Mouse (Mus musculus): ENCODE results near the gene Ttyh2.

The Ttyh2 gene

DNA sequence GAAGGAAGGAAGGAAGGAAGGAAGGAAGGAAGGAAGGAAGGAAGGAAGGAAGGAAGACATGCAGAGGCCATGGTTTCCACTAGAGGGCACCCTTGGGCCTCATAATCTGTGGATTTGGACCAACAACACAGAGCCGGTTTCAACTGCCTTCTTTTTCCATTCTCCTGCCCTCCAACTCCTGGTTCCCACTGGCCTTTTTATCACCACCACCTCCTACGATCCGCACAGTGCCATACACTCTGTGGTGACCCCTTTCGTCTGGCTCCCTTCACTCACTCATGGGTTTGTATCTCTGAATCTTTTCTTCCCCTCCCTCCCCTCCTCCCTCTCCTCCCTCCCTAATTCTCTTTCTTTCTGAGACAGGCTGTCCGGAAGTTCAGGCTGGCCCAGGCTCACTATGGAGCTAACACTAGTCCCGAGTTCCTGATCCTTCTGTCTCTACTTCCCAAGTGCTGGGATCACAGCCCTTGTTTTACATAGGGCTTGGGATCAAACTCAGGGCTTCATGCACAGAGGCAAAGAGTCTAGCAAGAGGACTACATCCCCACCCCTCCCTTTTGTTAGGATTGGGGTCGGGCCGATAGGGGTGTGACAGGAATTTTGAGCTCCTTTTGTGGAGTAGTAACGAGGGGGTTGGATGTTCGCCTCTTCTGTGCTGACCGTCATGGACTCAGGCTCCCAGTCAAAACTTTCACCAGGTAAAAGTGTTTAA lies 61.8 kb downstream of the Ttyh2 start:
- in situ Hi-C loops (cut with MboI; ENCODE audit: low sequenced_read_pairs), result no loop called here

DNA sequence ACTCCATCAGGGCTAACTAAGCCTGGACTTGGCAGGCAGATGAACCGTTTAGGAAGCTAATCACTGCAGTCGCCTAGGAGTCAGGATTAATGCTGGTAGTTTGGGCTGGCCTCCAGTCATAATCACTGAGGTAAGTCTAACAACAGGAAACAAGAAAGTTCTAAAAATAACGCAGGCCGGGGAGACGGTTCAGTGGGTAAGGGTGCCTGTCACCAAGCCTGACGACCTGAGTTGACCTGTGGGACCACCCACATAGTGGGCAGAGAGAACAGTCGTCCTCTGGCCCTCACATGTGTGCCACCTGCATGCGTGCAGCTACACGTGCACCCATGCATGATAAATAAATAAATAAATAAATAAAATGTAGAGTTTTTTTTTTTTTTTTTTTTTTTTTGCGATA lies 65.4 kb downstream of the Ttyh2 start:
- in situ Hi-C loops (cut with MboI; ENCODE audit: low sequenced_read_pairs), result no loop called here

DNA sequence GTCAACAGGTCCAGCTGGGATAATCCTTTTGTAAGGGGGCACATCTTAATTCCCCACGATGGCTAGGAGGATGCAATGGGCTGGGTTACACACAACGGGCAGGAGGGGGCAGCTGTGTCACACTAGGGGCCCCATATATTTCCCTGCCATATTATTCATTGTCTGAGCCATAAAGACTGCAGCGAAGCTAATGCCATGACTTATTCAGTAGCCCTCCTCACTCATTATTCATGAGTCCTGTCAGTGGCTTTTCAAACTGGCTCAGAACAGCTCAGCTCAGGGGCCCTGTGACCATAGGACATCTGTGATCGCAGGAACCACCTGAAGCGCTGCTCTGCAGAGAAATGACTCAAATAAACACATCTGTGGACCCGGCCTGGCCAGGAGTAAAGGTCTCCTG lies 66.2 kb downstream of the Ttyh2 start:
- in situ Hi-C loops (cut with MboI; ENCODE audit: low sequenced_read_pairs), result no loop called here

DNA sequence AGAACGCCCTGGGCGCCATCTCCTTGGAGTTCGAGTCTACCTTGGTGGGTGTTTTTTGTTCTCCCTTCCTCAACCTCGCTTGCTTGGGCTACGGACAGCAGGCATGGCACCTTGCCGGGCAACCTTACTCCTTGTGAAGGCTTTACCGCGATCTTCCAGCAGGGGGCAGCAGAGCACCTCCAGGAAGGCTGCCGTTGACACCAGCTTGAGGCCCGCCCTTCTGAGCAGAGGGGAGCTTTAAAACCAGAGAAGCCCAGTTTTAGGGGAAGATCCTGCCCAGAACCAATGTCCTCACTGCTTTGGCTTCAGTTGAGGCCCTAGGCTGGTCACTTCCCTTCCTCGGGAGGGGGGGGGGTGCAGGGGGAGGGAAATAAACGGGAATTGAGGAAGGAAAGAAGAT lies 69.9 kb downstream of the Ttyh2 start:
- in situ Hi-C loops (cut with MboI; ENCODE audit: low sequenced_read_pairs), result no loop called here

DNA sequence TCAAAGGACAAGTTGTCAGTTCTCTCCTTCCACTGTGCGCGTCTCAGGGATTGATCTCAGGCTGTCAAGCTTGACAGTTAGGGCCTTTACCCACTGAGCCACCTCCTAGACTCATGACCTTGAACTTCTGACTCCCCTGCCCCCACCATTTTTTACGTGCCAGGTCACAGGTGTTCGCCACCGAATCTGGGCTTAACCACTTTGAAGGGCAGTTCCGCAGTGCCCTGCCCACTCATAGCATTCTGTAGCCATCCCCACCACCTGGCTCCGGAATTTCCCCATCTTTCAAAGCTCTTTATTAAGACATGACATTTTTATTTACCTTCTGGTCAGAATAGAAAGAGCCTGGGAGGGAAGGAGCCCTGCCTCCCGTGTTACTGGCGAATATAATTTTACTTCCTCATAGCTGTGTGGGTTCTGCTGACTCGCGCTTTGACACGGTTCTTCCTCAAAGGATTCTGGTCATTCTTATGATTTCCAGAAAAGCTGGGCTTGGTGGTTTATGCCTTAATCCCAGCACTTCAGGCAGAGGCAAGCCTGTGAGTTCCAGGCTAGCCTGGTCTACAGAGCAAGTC lies 72.4 kb downstream of the Ttyh2 start:
- in situ Hi-C loops (cut with MboI; ENCODE audit: low sequenced_read_pairs), result no loop called here

DNA sequence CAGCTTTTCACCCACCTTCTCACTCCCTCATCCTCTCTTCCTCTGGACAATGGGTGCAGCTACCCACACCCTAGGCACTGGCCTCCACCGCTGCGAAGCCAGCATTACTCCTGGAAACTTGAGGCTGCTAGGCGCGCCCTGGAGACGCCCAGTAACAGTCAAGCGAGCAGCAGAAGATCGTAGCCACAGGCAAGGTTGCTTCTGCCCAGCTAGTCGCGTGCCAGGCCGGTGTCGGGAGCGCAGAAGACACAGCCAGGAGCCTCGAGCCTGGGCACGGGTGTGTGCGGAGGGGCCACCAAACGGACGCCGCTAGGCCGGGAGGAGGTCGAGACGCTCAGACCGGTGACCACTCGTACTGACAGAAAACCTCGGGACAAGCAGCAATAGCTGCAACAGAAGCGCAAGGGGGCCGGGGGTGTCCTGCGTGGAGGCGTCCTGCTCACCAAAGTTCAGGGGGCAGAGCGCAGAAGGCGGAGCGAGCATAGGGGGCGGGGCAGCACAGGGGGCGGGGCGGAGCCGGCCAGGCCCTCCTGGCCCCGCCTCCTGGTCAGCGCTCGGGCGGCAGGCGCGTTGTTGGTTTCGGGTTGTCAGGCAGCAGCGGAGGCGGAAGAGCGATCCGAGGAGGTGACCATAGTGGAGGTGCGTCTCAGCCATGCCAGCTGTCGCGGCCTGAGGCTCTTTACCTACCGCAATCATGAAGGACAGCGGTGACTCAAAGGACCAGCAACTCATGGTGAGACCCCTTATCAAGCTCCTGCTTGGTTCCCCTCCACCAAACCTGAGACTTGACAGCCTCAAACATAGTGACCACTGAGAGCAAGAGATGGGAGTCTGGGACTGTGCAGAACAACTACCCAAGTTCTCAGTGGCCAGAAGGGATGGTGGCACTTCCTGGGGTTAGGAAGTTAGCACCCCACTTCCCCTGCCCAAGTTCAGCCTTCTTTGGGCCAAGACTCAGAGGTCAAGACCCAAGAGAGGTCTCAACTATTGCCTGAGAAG lies 89.9 kb downstream of the Ttyh2 start, which contains the start of gene Kif19a:
Gene Kif19a, plus strand, starts transcription at position 569 of the 999 bp plus-strand sequence.
- in situ Hi-C loops (cut with MboI; ENCODE audit: low sequenced_read_pairs), result no loop called here

DNA sequence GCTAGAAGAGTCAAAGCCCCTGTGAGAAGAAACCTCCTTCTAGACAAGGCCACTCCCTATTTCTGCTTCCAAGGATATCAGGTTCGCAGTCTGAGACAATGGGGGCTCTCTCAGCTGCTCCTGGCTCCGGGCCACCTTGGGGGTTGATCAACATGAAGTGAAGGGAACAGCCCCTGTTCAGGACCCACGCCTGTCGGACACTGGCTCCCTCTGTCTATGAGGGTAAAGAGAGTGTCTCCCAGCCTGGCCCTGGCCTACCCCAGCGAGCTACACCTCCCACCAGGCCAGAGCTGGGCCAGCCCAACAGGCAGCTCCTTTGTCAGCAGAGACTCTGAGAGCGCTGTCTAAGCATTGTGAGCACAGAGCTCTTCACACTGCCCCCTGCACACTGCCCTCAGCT lies 94.7 kb downstream of the Ttyh2 start:
- in situ Hi-C loops (cut with MboI; ENCODE audit: low sequenced_read_pairs), result no loop called here

All from CH12F3 (cell line).